Mouse (Mus musculus): ENCODE measurements around the gene Atg2a.

Atg2a gene

GRCm38 (mm10) chr19:6247526-6248300 lies 6.2 kb downstream of the Atg2a start:
- no peak for DNase-seq (ENCODE audit: low spot score in 2 of 2)

DNA sequence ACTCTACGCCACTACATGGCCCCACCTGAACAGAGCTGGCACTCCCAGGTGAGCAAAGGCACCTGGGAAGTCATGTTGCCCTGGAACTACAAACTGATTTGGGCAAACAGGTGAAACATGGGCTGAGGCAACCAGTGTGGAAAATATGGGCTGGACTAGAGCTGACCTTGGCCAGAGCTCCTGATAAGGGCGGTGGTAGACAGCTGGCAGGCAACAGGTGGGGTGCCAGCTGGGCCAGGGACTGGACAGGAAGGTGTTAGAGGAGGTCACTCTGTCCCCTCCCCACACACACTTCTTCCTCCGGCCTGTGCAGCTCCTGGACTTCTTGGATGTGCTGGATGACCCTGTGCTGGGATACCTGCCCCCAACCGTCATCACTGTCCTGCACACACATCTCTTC lies 11.6 kb downstream of the Atg2a start:
- DNase-seq (ENCODE audit: low spot score in 2 of 2), result no peak

DNA sequence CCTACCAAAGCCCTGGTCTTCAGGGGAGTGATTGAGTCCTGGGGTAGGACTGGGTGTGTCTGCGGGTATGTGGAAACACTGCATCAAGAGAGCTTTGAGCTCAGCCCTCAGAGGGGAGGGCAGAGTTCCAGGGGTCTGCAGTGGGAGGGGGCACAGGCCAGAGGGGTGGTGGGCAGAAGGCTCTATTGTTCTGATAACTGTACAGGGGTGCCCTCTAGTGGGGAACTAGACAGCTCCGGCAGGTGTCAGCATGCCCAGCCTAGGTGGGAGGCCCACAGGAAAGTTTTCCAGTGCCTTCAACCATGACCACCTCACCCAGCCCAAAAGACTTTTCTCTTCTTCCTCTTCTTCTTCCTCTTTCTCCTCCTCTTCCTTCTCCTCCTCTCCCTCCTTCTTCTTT lies 19.0 kb downstream of the Atg2a start:
- DNase-seq (ENCODE audit: low spot score in 2 of 2), result no peak

DNA sequence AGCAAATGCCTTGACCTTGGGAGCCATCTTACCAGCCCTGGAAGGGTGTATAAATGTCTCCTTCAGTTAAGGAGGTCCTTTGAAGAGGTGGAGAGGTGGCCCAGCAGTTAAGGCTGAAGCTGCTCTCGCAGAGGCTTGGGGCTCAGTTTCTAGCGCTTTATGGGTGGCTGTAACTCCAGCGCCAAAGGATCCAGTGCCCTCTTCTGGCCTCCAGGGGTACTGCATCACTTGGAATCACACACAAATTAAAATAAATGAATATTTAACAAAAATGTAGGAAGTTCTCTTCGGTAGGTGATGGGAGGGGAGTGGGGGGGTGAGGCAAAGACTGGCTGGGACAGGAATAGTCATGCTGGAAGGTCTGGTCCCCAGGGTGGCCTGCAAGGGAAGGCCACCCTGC lies 19.5 kb downstream of the Atg2a start:
- no peak for DNase-seq (ENCODE audit: low spot score in 2 of 2)

- DNase-seq (ENCODE audit: low spot score in 2 of 2), result no peak
These were observed 19.9 kb downstream of the Atg2a start for GRCm38 (mm10) chr19:6261379-6261778.

GRCm38 (mm10) chr19:6262222-6262621 lies 20.8 kb downstream of the Atg2a start:
- DNase-seq (ENCODE audit: low spot score in 2 of 2), result peak in 1 of 2 experiments; percentile 57

DNA sequence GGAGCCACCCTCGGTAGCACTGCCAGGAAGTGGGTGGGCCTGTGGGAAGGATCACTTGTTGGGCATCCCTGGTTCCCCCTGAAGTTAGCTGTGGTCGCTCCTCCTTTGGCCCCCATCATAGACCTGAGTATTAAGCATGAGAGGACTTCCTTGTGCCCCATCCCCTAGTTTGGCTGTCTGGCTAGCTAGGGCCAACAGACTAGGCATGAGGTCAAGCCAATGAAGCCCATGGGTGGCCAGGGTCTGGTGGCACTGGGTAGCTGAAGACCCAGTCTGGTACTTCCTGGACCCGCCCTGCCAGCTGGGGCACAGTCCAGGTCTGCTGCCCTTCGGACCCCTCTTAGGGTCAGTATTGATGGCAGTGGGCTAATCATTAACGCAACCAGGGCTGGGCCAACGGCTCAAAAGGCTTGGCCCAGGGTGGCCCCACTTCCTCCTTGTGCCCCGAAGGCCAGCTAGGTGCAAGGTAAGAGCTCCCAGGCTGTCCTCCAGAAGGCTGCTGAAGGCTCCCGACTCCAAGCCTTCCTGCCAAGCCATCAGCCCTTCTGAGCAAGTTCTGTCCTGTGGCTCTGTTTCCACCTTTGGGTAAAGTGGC lies 21.5 kb downstream of the Atg2a start:
- no peak for DNase-seq (ENCODE audit: low spot score in 2 of 2)

DNA sequence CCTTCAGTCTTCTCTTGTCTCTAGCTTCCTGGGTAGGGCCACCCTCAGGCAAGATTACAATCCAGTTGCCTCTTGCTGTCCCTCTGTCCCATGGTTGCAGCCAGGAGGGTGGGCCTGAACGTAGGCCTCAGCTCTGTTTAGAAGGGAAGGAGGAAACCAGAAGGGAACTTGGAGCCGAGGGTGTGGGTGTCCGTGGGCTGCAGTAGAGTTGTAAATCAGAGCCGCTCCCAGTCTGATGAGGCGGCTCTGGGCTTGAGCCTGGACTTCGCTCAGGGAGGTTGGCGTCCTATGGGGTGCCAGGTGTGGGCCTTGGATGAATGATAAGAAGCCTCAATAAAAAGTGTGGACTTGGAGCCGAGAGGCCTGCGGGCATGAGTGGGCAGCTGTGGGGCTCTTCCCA lies 22.7 kb downstream of the Atg2a start:
- DNase-seq (ENCODE audit: low spot score in 2 of 2), result no peak

GRCm38 (mm10) chr19:6264945-6265344 lies 23.5 kb downstream of the Atg2a start:
- DNase-seq (ENCODE audit: low spot score in 2 of 2), result no peak

GRCm38 (mm10) chr19:6265727-6266182 lies 24.3 kb downstream of the Atg2a start:
- no peak for DNase-seq (ENCODE audit: low spot score in 2 of 2)

DNA sequence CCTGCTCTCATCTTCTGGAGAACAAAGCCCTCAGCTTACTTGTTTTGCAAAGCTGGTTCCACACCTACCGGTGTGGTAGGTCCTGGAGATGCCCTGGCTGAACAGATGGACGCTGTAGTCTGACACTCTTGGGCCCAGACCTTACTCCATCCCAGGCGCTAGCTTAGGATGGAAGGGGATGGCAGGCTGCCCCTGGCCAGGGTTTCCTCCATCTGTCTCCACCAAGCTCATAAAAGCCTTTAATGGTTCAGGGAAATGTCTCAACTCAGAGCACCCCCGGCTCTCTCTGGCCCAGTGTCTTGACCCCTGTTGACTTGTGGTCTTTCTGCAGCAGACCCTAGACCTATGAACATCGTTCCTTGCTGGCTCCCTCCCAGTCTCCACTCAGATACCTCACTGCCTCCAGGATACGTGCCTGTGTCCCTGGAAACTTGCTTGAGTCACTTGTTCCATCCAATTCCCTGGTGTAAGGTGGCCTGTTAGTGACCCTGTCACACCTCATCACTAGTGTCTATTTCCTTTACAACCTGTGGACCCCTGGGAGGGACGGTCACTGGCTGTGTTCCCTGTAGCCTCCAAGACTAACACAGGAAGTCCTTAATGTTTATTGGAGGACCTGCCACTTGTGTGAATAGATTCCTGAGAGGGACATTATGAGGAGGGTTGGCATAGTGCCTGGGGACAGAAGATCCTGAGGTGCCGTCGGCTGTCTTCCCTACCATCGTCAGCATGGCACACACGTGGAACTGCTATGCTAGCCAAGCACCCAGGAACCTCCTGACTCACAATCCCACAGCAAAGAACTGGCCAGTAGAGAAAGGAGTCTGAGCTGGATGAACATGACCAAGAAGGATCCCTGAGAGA lies 26.1 kb downstream of the Atg2a start:
- DNase-seq (ENCODE audit: low spot score in 2 of 2), result no peak

DNA sequence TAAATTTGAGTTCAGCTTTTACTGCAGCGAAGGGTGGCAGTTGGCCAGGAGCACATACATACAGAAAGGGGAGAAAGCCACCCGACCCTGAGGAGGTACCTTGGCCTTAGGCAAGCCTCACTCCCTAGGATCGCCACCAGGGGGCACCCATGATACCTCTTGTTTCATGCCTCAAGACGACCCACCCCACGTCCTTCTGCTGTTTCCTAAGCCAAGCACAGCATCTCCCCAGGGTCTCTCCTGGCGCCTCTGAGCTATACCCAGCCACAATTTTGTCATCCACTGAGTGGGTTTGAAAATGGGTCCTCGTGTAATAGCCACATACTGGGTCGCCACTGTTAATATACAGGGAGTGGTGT lies 26.7 kb downstream of the Atg2a start:
- DNase-seq (ENCODE audit: low spot score in 2 of 2), result peak; percentile 72 to 80

- DNase-seq (ENCODE audit: low spot score in 2 of 2), result no peak
These were observed 27.2 kb downstream of the Atg2a start for GRCm38 (mm10) chr19:6268670-6269132.

GRCm38 (mm10) chr19:6269798-6270475 lies 28.5 kb downstream of the Atg2a start:
- no peak for DNase-seq (ENCODE audit: low spot score in 2 of 2)

DNA sequence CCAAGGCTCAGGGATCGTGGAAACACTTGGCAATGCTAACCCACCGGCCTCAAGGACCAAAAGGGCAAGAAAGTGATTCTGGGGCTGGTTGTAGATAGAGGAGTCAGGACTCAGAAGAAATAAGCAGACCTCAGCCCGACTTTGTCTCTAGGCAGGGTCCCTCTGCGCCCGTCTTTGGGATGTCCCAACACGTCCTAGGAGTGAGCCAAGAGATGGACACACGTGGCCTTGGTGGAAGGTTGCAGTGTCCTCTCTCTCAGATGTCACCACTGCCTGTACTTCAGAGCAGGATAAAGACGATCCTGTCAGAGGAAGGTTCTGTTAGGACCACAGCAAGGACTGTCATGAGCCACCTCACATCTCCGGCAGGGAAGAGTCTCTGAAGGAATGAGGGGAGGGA lies 29.2 kb downstream of the Atg2a start:
- DNase-seq (ENCODE audit: low spot score in 2 of 2), result no peak

GRCm38 (mm10) chr19:6271206-6271605 lies 29.7 kb downstream of the Atg2a start:
- no peak for DNase-seq (ENCODE audit: low spot score in 2 of 2)

DNA sequence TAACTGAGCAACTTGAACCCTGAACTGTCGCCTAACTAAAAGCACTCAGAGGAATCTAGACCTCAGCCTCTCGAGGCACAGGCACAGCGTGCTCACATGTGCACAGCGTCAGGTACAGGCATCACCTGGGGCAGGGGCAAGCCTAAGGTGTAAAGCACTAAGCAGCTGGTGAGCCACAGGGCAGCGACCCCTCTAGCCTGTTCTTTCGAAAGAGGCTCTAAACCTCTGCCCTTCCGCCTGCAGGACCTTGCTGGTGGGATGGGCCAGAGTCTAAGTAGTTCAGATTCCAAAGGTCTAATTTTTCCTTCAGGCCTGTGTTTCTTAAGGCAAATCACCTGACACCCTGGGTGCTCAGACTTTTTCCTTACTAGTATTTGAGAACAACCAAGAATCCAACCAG lies 30.6 kb downstream of the Atg2a start:
- no peak for DNase-seq (ENCODE audit: low spot score in 2 of 2)

DNA sequence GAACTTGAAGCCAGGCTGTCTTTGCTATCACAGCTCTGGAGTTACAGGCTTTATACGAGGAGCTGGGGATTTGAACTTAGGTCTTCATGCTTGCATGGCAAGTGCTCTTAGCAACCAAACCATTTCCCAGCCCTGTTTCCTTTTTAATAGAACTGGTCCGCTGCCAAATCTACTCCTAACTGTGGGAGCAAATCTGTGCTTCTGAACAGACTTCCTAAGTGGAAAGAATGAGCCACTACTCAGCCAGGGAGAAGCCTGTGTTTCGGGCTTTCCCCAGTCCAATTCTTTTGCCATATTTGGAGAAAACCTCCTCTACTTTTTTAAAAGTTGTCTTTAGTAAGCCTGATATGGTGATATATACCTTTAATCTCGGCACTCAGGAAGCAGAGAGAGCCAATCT lies 31.3 kb downstream of the Atg2a start:
- DNase-seq (ENCODE audit: low spot score in 2 of 2), result no peak

- no peak for DNase-seq (ENCODE audit: low spot score in 2 of 2)
These were observed 32.1 kb downstream of the Atg2a start for GRCm38 (mm10) chr19:6273592-6273991.

DNA sequence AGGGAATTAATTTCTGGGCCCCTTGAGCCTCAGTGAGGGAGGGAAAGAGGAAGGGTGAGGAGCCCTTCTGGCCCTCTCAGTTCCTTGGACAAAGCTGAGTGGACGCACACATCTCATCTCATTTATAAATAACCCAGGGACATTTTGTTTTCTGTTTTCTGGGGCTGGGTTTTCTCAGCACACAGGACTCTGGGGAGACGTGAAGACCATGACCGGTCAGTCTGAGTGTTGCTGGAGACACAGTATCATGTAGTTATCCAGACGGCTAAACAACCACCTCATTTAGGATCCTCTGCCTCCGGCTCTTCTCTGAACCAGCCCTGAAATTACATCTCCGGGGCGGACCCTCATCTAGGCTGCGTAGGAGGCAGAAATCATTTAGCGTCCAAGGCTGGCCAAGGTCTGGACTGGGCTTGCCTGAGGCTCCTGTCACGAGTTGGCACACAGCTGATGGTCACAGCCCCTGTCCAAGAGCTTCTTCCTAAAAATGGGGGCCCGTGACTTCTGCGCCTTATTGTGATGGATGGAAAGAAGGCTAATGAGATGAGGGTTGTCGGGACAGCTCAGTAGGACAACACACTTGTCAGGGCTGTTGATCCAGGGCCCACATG lies 32.6 kb downstream of the Atg2a start:
- DNase-seq (ENCODE audit: low spot score in 2 of 2), result no peak

- DNase-seq (ENCODE audit: low spot score in 2 of 2), result peak in 1 of 2 experiments; percentile 30
These were observed 34.4 kb downstream of the Atg2a start for GRCm38 (mm10) chr19:6275740-6276389.

Measured in frontal cortex, postnatal 10 days (tissue).